Mouse (Mus musculus) kidney, adult 2 months (tissue): Measurements from ENCODE around the gene Mab21l3.

ENCODE experiments used
- CTCF ChIP-seq: fragments of 200-500 bp; conservative IDR thresholded peaks from 2 replicates; pipeline ENCODE4 v1.5.1; 2011; ENCODE audit warnings: low read depth, mild to moderate bottlenecking, control low read depth, low read length, moderate library complexity, mixed read lengths; ENCODE audit not compliant: insufficient read depth, insufficient read length
- POLR2A ChIP-seq: fragments of 200-500 bp; IDR thresholded peaks from one replicate; pipeline ENCODE4 v1.6.1; 2011; ENCODE audit warnings: low read depth, low read length, control low read depth

GRCm38 (mm10) chr3:101822052-101822451 lies 26.7 kb downstream of the Mab21l3 start:
- TF ChIP-seq POLR2A (no peak), CTCF (0 out of 2 replicates have a peak, but pooled peaks have one; percentile 32)
